Mouse (Mus musculus) liver, postnatal 0 days (tissue): ENCODE results near the gene Mad1l1.

Experiments used
- CTCF ChIP-seq: sonication (generic); IDR thresholded peaks from 2 replicates; pipeline ENCODE4 v1.5.1; 2016; ENCODE audit warnings: antibody characterized with exemption, low read depth
- EP300 ChIP-seq: IDR thresholded peaks from 2 replicates; pipeline ENCODE4 v1.6.1; 2016; ENCODE audit warnings: antibody characterized with exemption, low read depth, mild to moderate bottlenecking

DNA sequence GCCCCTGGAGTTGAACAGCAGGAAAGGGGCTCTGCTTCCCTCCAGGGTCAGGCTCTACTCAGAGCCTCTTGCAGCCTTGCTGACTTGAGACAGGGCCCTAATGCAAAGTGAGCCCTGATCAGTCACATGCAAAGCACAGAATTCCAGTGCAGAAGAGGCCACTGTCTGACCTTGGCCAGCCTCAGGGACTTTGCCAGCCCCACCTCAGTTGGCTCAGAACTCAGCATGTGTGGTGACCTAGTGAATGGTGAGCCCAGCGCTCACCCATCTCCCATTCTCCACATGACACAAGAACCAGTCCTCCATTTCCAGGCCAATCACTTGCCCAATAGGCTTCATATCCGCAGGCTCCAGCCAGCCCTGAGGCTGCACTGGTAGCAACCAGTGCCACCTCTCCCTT, 296.1 kb downstream of the Mad1l1 start:
- TF ChIP-seq EP300: no peak
- no peak for TF ChIP-seq CTCF
